Mouse (Mus musculus) cerebellum, adult 2 months (tissue): ENCODE results near the gene Sidt1.

ENCODE experiments used
- CTCF ChIP-seq: fragments of 200-500 bp; IDR thresholded peaks from 2 replicates; pipeline ENCODE4 v1.5.1; 2011; ENCODE audit warnings: low read depth, mild to moderate bottlenecking, control low read depth, low read length, moderate library complexity, borderline replicate concordance; ENCODE audit not compliant: insufficient read depth
- POLR2A ChIP-seq: fragments of 200-500 bp; IDR thresholded peaks from 2 replicates; pipeline ENCODE4 v1.6.1; 2011; ENCODE audit warnings: low read length, control low read depth, borderline replicate concordance; ENCODE audit not compliant: insufficient read depth

GRCm38 (mm10) chr16:44205973-44206372, 127.0 kb downstream of the Sidt1 start:
- no peak for TF ChIP-seq CTCF
- TF ChIP-seq POLR2A, result no peak
